Mouse (Mus musculus) limb, embryonic 15.5 days (tissue): ENCODE results near the gene Zfp740. TPM values are rescaled to one million over a fixed set of nuclear protein-coding genes. Genes with fewer than 3 reads are reported as not detected.

ENCODE experiments used
- ATAC-seq: fragments of 200-750 bp; cut with Nextera tagmentation; 2 replicates; pipeline ENCODE4 v1.8.0; 2017; ENCODE audit warnings: low read depth, moderate TSS enrichment; ENCODE audit not compliant: insufficient number of reproducible peaks, low FRiP score, low TSS enrichment
- H3K27ac ChIP-seq: fragments of 300-500 bp; sonication (generic); 2 replicates; pipeline ENCODE4 v1.5.1; 2015; ENCODE audit warnings: moderate library complexity, mild to moderate bottlenecking, inconsistent platforms
- H3K27me3 ChIP-seq: fragments of 300-500 bp; sonication (generic); 2 replicates; pipeline ENCODE4 v1.6.1; 2015; ENCODE audit warnings: inconsistent platforms
- H3K36me3 ChIP-seq: fragments of 300-500 bp; sonication (generic); 2 replicates; pipeline ENCODE4 v1.6.1; 2015; ENCODE audit warnings: inconsistent platforms
- H3K4me1 ChIP-seq: fragments of 300-500 bp; sonication (generic); 2 replicates; pipeline ENCODE4 v1.6.1; 2015; ENCODE audit warnings: inconsistent platforms
- H3K4me2 ChIP-seq: fragments of 300-500 bp; sonication (generic); 2 replicates; pipeline ENCODE4 v1.6.1; 2015; ENCODE audit warnings: mild to moderate bottlenecking, inconsistent platforms
- H3K4me3 ChIP-seq: fragments of 300-500 bp; sonication (generic); 2 replicates; pipeline ENCODE4 v1.5.1; 2015; ENCODE audit warnings: mild to moderate bottlenecking, inconsistent platforms
- H3K9ac ChIP-seq: fragments of 300-500 bp; sonication (generic); 2 replicates; pipeline ENCODE4 v1.6.1; 2015; ENCODE audit warnings: inconsistent platforms
- H3K9me3 ChIP-seq: fragments of 300-500 bp; sonication (generic); 2 replicates; pipeline ENCODE4 v1.6.1; 2016; ENCODE audit warnings: inconsistent platforms
- WGBS: fragments of 180-500 bp; shearing (Covaris S2); methylation state at CpG from one replicate; pipeline ENCODE4 v1.1.7; 2015; 5-methylcytosine and 5-hydroxymethylcytosine counted together
- polyA plus RNA-seq: library from polyadenylated mRNA; unstranded; fragments of >200 nt; fragmentation: Nextera tagmentation; extraction: Ambion mirVana; gene quantifications from 2 replicates; pipeline ENCODE4 v1.2.1, GENCODE M21; 2015

The Zfp740 gene
- polyA plus RNA-seq, 1 experiment from 2014 or later: 59.9 TPM

DNA sequence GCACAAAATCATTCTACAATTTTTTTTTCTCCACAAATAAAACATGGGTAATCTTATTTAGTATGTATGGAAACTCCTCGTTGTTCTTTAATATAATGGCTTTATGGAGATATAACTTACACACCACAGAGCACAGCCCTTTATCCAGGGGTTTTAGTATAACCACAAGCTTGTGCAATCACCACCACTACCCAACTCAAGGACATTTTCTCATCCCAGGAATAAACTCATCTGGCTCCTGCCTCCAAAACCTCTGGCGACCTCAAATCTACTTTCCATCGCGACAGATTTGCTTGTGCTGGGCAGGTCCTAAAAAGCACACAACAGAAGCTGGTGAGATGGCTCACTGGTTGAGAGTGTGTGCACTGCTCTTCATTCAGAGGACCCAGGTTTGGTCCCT, 9.4 kb upstream of the Zfp740 start:
- no peaks in the 10 kb centered on the region for H3K9me3 ChIP-seq
- ATAC-seq: no peak
- no peak overlapping the region for H3K4me2 ChIP-seq
- H3K4me3 ChIP-seq: no peak overlapping the region
- H3K9ac ChIP-seq: no peak overlapping the region
- H3K36me3 ChIP-seq: peaks cover 4% of the 10 kb centered on the region
- H3K27me3 ChIP-seq: no peaks in the 10 kb centered on the region
- peak overlapping the region; percentile 43; the same call in 1 of the 2 replicates for H3K27ac ChIP-seq
- peaks cover 2% of the 10 kb centered on the region; the same call in 1 of the 2 replicates for H3K4me1 ChIP-seq
- 65% methylated on average over 4 of the region's 4 CpGs for WGBS

DNA sequence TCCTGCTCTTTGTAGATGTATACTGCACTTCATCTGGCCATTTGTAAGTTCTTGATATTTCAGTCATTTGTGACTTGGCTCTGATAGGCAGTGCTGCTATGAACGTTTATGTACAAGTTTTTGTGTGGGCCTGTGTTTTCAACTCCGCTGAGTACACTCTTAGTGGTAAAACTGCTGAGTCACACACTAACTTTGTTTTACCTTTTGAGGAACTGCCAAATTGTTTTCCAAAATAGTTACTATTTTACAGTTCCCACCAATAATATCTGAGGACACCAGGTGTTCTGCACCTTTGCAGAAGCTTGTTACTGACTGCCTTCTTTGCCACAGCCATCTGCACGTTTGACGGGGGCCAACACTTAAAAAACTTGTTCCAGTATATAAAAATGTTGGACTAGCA, 8.6 kb upstream of the Zfp740 start:
- Histone ChIP-seq H3K27me3 (no peaks in the 10 kb centered on the region), H3K9me3 (no peaks in the 10 kb centered on the region), H3K36me3 (peaks cover 11% of the 10 kb centered on the region), H3K4me1 (peaks cover 2% of the 10 kb centered on the region; the same call in 1 of the 2 replicates), H3K4me2 (no peak overlapping the region), H3K4me3 (no peak overlapping the region), H3K27ac (no peak overlapping the region), H3K9ac (no peak overlapping the region)
- ATAC-seq: no peak
- 63% methylated on average over 4 of the region's 4 CpGs for WGBS

DNA sequence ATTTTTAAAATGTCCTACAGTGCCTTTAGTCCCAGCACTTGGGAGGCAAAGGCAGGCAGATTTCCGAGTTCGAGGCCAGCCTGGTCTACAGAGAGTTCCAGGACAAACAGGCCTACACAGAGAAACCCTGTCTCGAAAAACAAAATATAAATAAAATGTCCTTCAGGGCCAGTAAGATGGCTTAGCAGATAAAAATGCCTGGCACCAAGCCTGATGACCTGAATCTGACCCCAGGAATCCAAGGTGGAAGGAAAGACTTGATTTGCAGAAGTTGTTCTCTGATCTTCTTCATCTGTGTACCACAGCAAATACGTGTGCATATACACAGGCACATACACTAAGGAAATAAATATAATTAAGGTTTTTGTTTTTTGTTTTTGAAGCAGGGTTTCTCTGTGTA, 7.7 kb upstream of the Zfp740 start:
- no peak overlapping the region for H3K4me3 ChIP-seq
- no peak overlapping the region for H3K9ac ChIP-seq
- no peak overlapping the region for H3K4me2 ChIP-seq
- H3K4me1 ChIP-seq: peaks cover 2% of the 10 kb centered on the region; the same call in 1 of the 2 replicates
- H3K9me3 ChIP-seq: no peaks in the 10 kb centered on the region
- H3K27me3 ChIP-seq: no peaks in the 10 kb centered on the region
- peaks cover 14% of the 10 kb centered on the region for H3K36me3 ChIP-seq
- no peak overlapping the region for H3K27ac ChIP-seq
- 70% methylated on average over 4 of the region's 4 CpGs for WGBS
- no peak for ATAC-seq

DNA sequence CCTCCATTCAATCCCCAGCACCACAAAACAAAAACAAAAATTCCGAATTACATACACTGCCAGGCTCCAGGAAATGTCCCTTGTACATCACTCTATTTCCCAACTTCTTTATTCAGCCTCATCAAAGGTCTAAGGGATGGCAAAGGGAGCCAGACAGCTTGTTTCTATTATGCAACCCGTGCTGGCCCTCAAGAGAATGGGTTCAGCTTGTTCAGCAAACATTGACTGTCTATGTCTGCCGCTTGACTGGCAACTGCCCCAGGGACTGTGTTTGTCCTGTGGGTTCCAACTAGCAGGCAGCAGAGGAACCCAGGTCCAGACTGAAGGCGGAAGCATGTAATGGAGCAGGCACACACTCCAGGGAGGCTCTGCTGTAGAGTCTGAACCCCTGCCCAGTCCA, 4.2 kb upstream of the Zfp740 start:
- ATAC-seq: no peak
- 82% methylated on average over 4 of the region's 4 CpGs for WGBS

DNA sequence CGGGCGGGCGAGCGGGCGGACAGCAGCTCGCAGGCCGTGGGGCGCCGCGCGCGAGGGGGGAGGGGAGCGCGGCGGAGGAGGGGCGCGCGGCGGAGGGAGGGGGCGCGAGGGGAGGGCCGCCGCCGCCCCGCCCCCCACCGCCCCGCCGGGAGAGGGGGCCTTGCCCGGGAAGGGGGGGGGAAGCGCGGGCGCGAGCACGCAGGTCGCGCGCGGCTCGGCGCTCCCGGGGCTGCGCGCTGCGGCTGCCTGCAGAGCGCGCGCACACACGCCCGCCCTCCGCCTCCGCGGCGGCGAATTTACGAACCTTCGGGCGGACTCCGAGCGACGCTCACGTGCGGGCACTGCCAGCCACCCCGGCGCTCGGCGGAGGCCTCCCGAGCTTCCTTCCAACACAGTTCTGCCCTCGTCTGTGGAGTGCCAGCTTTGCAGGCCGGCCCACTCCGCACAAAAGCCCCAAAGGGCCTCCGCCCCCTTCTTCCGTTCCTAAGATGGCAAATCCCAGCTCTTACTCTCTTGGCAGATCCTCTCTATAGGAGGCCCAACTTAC, 859 bp downstream of the Zfp740 start:
- WGBS: 0% methylated on average over 18 of the region's 72 CpGs
- ATAC-seq: peak; percentile 57
- H3K4me3 ChIP-seq: peak overlapping the region; percentile 84
- no peaks in the 10 kb centered on the region for H3K27me3 ChIP-seq
- no peaks in the 10 kb centered on the region for H3K9me3 ChIP-seq
- peaks cover 41% of the 10 kb centered on the region for H3K4me1 ChIP-seq
- peak overlapping the region; percentile 100 for H3K27ac ChIP-seq
- peaks cover 46% of the 10 kb centered on the region for H3K36me3 ChIP-seq
- peak overlapping the region; percentile 93 for H3K9ac ChIP-seq
- peak overlapping the region; percentile 65 for H3K4me2 ChIP-seq

More for the DNA sequence above, 4.2 kb upstream of the Zfp740 start:
- H3K9ac ChIP-seq: no peak overlapping the region
- no peak overlapping the region for H3K27ac ChIP-seq
- H3K9me3 ChIP-seq: no peaks in the 10 kb centered on the region
- H3K4me2 ChIP-seq: no peak overlapping the region
- no peak overlapping the region for H3K4me3 ChIP-seq
- H3K27me3 ChIP-seq: no peaks in the 10 kb centered on the region
- H3K4me1 ChIP-seq: peaks cover 11% of the 10 kb centered on the region
- H3K36me3 ChIP-seq: peaks cover 18% of the 10 kb centered on the region

DNA sequence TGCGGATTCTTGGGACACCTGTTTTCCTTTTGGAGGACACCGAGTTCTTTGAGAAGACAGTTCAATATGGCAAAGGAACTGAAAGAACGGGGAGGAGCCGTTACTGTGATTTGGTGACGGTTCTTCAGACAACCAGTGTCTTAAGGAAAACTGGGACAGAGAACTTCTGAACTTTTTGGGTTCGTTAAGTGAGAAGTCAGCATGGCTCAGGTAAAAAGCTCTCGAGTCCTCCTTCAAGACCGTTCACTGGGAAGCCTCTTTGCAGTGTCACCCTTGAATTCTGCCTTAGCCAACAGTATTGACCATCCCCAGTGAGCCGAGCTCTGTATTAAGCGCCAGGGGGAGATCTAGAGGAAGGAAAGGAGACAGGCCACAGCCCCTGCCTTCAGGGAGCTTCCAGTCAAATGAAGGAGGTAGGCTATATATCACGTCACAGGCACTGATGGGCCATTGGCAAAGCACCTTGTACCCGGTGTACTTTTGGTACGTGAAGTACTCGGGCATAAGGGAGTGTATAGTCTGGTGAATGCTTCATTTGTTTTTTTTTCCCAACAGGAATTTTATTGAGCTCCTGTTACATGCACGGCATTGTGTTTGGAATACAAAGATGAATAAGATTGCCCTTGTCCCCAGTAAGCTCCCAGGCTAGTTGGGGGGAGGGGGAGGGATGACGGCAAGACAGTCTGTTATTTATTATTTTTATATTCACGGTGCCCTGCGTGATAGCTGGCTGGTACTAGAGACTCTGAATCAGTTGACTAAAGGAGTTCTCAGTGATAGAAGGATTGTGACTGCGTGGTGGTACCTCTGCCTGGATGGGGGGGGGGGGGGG, 1.8 kb downstream of the Zfp740 start, which contains the start of gene Csad:
Csad (minus strand) TSS at position 51 of the 832 bp plus-strand sequence.
- peak within 1 kb of the TSS; percentile 100 for H3K27ac ChIP-seq
- 43% methylated on average over 19 of the region's 19 CpGs for whole genome bisulfite sequencing
- peak within 1 kb of the TSS; percentile 84 for H3K4me3 ChIP-seq
- ATAC-seq: no peak
- peak within 1 kb of the TSS; percentile 65 for H3K4me2 ChIP-seq
- no peaks in the 10 kb centered on the region for H3K9me3 ChIP-seq
- H3K4me1 ChIP-seq: peaks cover 41% of the 10 kb centered on the region
- peak within 1 kb of the TSS; percentile 93 for H3K9ac ChIP-seq
- no peaks in the 10 kb centered on the region for H3K27me3 ChIP-seq
- H3K36me3 ChIP-seq: peaks cover 49% of the 10 kb centered on the region

DNA sequence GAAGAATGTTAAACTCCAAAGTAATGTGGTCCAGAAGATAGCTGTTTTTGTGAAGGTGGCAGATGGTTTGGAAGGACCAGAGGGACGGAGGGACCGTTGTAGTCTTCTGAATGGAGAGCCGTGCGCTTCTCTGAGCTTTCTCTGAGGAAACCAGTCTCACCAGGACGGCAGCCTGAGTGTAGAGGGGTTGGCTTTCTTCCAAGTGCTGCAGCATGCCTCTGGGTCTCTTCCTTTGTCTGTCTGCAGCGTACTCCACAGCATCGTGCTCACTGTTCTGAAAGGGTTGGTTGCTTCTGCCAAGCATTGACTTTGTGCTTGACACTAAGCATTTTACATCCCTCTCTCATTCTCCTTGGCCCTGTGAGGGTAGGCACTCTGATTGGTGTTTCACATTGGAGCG, 2.7 kb downstream of the Zfp740 start:
- WGBS: 34% methylated on average over 8 of the region's 8 CpGs
- Histone ChIP-seq H3K9me3 (no peaks in the 10 kb centered on the region), H3K4me2 (peak overlapping the region; percentile 65), H3K4me3 (peak overlapping the region; percentile 84), H3K27ac (peak overlapping the region; percentile 100; the same call in 1 of the 2 replicates), H3K4me1 (peaks cover 41% of the 10 kb centered on the region), H3K27me3 (no peaks in the 10 kb centered on the region), H3K36me3 (peaks cover 52% of the 10 kb centered on the region), H3K9ac (no peak overlapping the region)
- ATAC-seq: no peak

DNA sequence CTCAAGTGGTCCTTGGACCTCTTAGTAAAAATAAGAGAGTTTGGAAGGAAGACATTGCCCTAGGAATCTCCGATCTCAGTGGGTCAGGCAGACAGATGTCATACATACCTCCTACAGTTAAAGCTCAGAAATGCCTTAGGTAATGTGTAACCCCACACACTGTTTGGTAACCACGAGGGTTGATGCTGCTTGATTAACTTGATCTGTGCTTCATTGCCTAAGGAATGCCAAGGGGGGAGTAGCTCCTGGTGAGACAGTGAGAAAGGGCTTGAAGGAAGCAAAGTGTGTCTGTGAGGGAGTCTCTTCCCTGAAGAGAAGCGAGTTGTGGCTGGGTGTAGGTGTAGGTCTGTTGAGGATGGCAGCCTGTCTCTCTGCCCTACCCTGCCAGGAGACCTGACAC, 4.3 kb downstream of the Zfp740 start:
- 72% methylated on average over 3 of the region's 3 CpGs for WGBS
- no peaks in the 10 kb centered on the region for H3K27me3 ChIP-seq
- H3K4me3 ChIP-seq: no peak overlapping the region
- no peak overlapping the region for H3K4me2 ChIP-seq
- H3K4me1 ChIP-seq: peaks cover 36% of the 10 kb centered on the region
- ATAC-seq: no peak
- H3K36me3 ChIP-seq: peaks cover 64% of the 10 kb centered on the region
- H3K9me3 ChIP-seq: no peaks in the 10 kb centered on the region
- no peak overlapping the region for H3K27ac ChIP-seq
- 0 out of 2 replicates have a peak overlapping the region, but pooled peaks have one; percentile 1 for H3K9ac ChIP-seq

DNA sequence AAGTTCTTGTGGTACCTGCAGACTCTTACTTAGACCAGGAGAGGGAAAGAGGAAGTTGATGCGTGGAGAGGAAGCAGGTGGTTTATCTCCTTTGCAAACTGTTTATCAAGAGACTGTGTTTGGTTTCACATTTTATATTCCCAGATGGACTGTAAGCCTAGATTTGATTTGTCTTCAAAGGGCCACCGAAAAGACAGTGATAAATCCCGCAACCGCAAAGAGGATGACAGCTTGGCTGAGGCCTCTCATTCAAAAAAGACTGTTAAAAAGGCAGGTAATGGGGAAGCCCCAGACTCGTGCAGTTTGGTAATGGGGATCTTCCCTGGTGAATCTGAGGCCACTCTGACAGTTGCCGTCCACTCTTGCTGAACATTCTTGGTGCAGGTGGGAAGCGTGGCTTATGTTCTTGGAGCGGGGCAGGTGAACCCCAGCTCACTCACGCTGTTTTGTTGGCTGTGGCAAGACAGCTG, 5.1 kb downstream of the Zfp740 start:
- Histone ChIP-seq H3K9me3 (no peaks in the 10 kb centered on the region), H3K4me2 (no peak overlapping the region), H3K4me1 (peaks cover 32% of the 10 kb centered on the region), H3K36me3 (peaks cover 72% of the 10 kb centered on the region), H3K27me3 (no peaks in the 10 kb centered on the region), H3K27ac (no peak overlapping the region), H3K4me3 (no peak overlapping the region), H3K9ac (no peak overlapping the region)
- ATAC-seq: no peak
- 86% methylated on average over 9 of the region's 9 CpGs for WGBS

DNA sequence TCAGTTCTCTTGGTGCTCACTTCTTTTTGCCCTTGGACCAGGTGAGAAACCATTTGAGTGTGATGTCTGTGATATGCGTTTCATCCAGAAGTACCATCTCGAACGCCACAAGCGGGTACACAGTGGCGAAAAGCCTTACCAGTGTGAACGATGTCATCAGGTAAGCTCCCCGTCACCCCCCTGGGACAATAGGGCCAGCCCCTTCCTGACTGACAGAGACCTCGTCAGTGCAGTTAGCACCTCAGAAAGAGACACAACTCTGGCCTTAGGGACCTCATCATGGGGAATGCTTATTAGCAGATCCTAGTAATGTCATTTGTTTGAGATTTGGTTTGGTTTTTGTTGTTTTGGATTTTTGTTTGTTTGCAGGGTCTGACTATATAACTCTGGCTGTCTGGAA, 6.1 kb downstream of the Zfp740 start:
- H3K9me3 ChIP-seq: no peaks in the 10 kb centered on the region
- peaks cover 82% of the 10 kb centered on the region for H3K36me3 ChIP-seq
- H3K27ac ChIP-seq: no peak overlapping the region
- WGBS: 80% methylated on average over 8 of the region's 8 CpGs
- H3K27me3 ChIP-seq: no peaks in the 10 kb centered on the region
- peaks cover 32% of the 10 kb centered on the region for H3K4me1 ChIP-seq
- no peak for ATAC-seq
- no peak overlapping the region for H3K9ac ChIP-seq
- no peak overlapping the region for H3K4me2 ChIP-seq
- no peak overlapping the region for H3K4me3 ChIP-seq

DNA sequence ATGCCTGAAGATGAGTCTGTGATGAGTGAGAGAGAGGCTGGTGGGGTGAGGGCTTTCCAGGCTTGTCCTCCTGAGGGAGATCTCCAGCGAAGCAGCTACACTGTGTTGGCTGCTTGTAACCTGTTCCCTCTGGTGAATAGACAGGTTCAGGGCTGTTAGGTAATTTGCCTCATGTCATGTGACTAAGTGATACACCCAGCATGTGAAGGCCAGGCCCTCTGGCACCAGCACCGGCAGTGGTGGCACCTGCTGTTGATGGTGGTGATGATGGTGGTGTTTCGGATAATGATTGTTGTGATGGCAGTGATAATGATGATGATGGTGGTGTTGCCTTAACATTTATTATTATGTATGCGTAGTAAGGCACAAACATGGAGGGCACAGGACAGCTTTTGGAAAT, 7.8 kb downstream of the Zfp740 start:
- no peak for ATAC-seq
- H3K36me3 ChIP-seq: peaks cover 87% of the 10 kb centered on the region
- H3K27ac ChIP-seq: no peak overlapping the region
- no peak overlapping the region for H3K4me2 ChIP-seq
- H3K9ac ChIP-seq: no peak overlapping the region
- peaks cover 18% of the 10 kb centered on the region for H3K4me1 ChIP-seq
- no peaks in the 10 kb centered on the region for H3K9me3 ChIP-seq
- WGBS: 87% methylated on average over 4 of the region's 4 CpGs
- no peak overlapping the region for H3K4me3 ChIP-seq
- H3K27me3 ChIP-seq: no peaks in the 10 kb centered on the region

DNA sequence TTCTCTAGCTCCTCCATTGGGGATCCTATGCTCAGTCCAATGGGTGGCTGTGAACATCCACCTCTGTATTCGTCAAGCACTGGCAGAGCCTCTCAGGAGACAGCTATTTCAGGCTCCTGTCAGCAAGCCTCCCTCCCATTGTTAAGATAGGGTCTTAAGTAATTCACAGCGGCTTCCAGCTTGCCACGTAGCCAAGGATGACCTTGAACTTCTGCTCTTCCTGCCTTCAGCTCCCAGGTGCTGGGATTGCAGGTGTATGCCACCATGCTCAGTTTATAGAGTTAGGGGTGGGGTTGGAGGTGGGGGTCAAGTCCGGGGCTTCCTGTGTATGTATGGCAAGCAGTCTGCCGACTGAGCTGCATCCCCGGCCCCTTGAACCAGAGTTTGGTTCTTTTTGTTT, 8.8 kb downstream of the Zfp740 start:
- Histone ChIP-seq H3K9me3 (no peaks in the 10 kb centered on the region), H3K27me3 (no peaks in the 10 kb centered on the region), H3K4me3 (no peak overlapping the region), H3K27ac (no peak overlapping the region), H3K9ac (no peak overlapping the region), H3K4me1 (peaks cover 10% of the 10 kb centered on the region; the same call in 1 of the 2 replicates), H3K36me3 (peaks cover 90% of the 10 kb centered on the region), H3K4me2 (no peak overlapping the region)
- 92% methylated on average over 6 of the region's 6 CpGs for WGBS
- ATAC-seq: no peak
